Mouse (Mus musculus) neural tube, embryonic 11.5 days (tissue): Measurements from ENCODE around the gene D17Wsu92e. TPM values are rescaled to one million over a fixed set of nuclear protein-coding genes. Genes with fewer than 3 reads are reported as not detected.

Experiments
- ATAC-seq: fragments of 200-750 bp; cut with Nextera tagmentation; 2 replicates; pipeline ENCODE4 v1.8.0; 2017; ENCODE audit warnings: moderate number of reproducible peaks, mild to moderate bottlenecking, moderate TSS enrichment, moderate library complexity; ENCODE audit not compliant: insufficient read depth, low FRiP score, low TSS enrichment
- DNase-seq: peaks from one replicate; pipeline ENCODE4 v3.0.0-alpha.2; 2015; ENCODE audit warnings: low spot score
- H3K27ac ChIP-seq: fragments of 300-500 bp; sonication (generic); 2 replicates; pipeline ENCODE4 v1.5.1; 2014; ENCODE audit warnings: low read depth, mild to moderate bottlenecking, low read length
- H3K27me3 ChIP-seq: fragments of 300-500 bp; sonication (generic); 2 replicates; pipeline ENCODE4 v1.6.1; 2014; ENCODE audit warnings: mild to moderate bottlenecking, low read length, mixed read lengths; ENCODE audit not compliant: control insufficient read depth, insufficient read depth
- H3K36me3 ChIP-seq: fragments of 300-500 bp; sonication (generic); 2 replicates; pipeline ENCODE4 v1.6.1; 2014; ENCODE audit warnings: mild to moderate bottlenecking, low read length, moderate library complexity, mixed read lengths; ENCODE audit not compliant: control insufficient read depth, insufficient read depth
- H3K4me1 ChIP-seq: fragments of 300-500 bp; sonication (generic); 2 replicates; pipeline ENCODE4 v1.6.1; 2014; ENCODE audit warnings: low read length, mixed read lengths; ENCODE audit not compliant: control insufficient read depth, insufficient read depth
- H3K4me2 ChIP-seq: fragments of 300-500 bp; sonication (generic); 2 replicates; pipeline ENCODE4 v1.6.1; 2014; ENCODE audit warnings: low read depth, mild to moderate bottlenecking, moderate library complexity
- H3K4me3 ChIP-seq: fragments of 300-500 bp; sonication (generic); 2 replicates; pipeline ENCODE4 v1.5.1; 2014; ENCODE audit warnings: low read depth, low read length
- H3K9ac ChIP-seq: fragments of 300-500 bp; sonication (generic); 2 replicates; pipeline ENCODE4 v1.6.1; 2014; ENCODE audit warnings: mild to moderate bottlenecking, low read length
- H3K9me3 ChIP-seq: fragments of 300-500 bp; sonication (generic); 2 replicates; pipeline ENCODE4 v1.6.1; 2016; ENCODE audit warnings: low read length; ENCODE audit not compliant: control insufficient read depth
- WGBS: fragments of 180-500 bp; shearing (Covaris S2); extraction: QIAGEN DNeasy Blood & Tissue Kit; methylation state at CpG from one replicate; pipeline ENCODE4 v1.1.7; 2014; 5-methylcytosine and 5-hydroxymethylcytosine counted together
- polyA plus RNA-seq: library from polyadenylated mRNA; unstranded; fragments of >200 nt; fragmentation: Nextera tagmentation; extraction: Ambion mirVana; gene quantifications from 2 replicates; pipeline ENCODE4 v1.2.1, GENCODE M21; 2014

D17Wsu92e gene
- polyA plus RNA-seq, 1 experiment from 2014 or later = 14.1 TPM

DNA sequence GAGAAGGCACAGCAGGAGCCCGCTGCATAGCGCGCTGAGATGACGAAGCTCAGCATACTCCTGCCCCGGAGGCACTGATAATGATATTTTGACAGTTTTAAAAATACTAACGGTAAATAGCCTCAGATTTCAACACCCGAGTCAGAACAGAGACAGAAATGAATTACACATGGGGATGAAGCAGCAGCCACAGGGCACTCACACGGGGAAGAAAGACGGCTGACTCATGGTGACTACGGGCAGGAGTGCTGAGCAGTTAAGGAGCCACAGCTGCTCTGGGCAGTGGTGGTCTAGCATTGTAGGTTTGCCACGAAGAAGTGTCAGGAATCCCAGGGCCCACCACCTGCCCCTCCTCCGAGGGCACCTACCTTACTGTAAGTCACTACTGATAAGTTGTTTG lies 52.9 kb downstream of the D17Wsu92e start:
- Histone ChIP-seq H3K27ac (no peak overlapping the region), H3K4me3 (no peak overlapping the region), H3K9ac (no peak overlapping the region), H3K36me3 (peaks cover 13% of the 10 kb centered on the region; the same call in 1 of the 2 replicates), H3K4me1 (no peaks in the 10 kb centered on the region), H3K4me2 (no peak overlapping the region), H3K27me3 (no peaks in the 10 kb centered on the region), H3K9me3 (no peaks in the 10 kb centered on the region)
- ATAC-seq = no peak
- DNase-seq = no peak
- WGBS = 90% methylated on average over 12 of the region's 12 CpGs

DNA sequence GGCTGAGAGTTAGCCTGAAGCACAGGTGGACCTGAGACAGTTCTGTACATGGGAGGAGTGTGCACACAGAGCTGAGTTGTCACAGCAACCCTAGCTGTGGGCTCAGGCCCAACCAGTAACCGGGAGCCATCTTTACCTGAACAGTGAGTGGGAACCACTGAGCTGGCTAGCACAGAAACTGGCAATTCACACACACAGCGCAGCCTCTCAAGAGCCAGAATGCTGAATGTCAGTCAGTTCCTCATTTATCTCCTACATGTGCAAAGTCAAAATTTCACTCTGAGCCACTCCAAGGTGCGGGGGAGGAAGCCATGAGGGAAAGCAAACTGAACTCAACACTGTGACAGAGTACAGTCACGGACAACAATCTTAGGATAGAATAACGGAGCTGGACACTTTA lies 53.3 kb downstream of the D17Wsu92e start:
- H3K4me1 ChIP-seq = no peaks in the 10 kb centered on the region
- H3K4me3 ChIP-seq = no peak overlapping the region
- H3K27me3 ChIP-seq = no peaks in the 10 kb centered on the region
- ATAC-seq = no peak
- H3K27ac ChIP-seq = no peak overlapping the region
- H3K9ac ChIP-seq = no peak overlapping the region
- DNase-seq = no peak
- H3K4me2 ChIP-seq = no peak overlapping the region
- H3K36me3 ChIP-seq = peaks cover 13% of the 10 kb centered on the region; the same call in 1 of the 2 replicates
- H3K9me3 ChIP-seq = no peaks in the 10 kb centered on the region
- 95% methylated on average over 5 of the region's 5 CpGs for WGBS

DNA sequence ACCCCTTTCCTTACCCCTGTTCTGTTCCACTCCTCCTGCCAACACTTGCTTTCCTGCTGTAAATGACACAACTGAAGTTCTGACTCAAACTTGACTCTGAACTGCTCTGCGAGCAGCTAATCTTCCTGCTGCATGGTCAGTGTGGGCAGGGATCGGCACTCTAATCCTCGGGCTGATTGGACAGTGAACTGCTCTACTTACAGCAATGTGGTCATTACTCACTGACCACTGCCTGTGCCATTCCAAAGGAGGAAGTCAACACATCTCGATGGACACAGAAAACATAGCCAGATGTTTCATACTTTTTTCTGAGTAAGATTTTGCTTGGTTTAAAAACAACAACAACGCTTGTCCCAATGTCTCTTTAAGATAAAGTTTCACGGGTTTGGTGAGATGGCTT lies 55.4 kb downstream of the D17Wsu92e start:
- Histone ChIP-seq H3K36me3 (peaks cover 13% of the 10 kb centered on the region; the same call in 1 of the 2 replicates), H3K9ac (no peak overlapping the region), H3K4me3 (no peak overlapping the region), H3K4me2 (no peak overlapping the region), H3K27ac (no peak overlapping the region), H3K27me3 (no peaks in the 10 kb centered on the region), H3K4me1 (no peaks in the 10 kb centered on the region), H3K9me3 (no peaks in the 10 kb centered on the region)
- ATAC-seq (no peak), DNase-seq (no peak)
- 97% methylated on average over 6 of the region's 6 CpGs for WGBS

DNA sequence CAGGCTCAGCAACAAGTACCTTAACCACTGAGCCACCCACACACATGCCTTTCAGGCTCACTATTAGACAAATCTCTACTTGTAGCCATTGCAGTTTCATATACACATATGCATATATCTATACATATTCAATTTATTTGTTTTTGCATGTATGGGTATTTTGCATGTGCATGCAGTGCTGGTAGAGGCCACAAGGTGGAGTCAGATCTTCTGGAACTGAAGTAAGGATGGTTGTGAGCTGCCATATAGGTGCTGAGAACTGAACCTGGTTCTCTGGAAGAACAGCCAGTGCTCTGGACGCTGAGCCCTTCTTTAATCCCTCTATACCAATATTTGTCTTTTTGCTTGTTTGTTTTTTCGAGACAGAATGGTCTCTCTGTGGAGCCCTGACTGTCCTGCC lies 56.0 kb downstream of the D17Wsu92e start:
- H3K4me3 ChIP-seq = no peak overlapping the region
- ATAC-seq = no peak
- peaks cover 13% of the 10 kb centered on the region; the same call in 1 of the 2 replicates for H3K36me3 ChIP-seq
- no peaks in the 10 kb centered on the region for H3K4me1 ChIP-seq
- no peaks in the 10 kb centered on the region for H3K9me3 ChIP-seq
- no peak for DNase-seq
- no peak overlapping the region for H3K9ac ChIP-seq
- H3K27me3 ChIP-seq = no peaks in the 10 kb centered on the region
- WGBS = 95% methylated on average over 2 of the region's 2 CpGs
- H3K27ac ChIP-seq = no peak overlapping the region
- no peak overlapping the region for H3K4me2 ChIP-seq

DNA sequence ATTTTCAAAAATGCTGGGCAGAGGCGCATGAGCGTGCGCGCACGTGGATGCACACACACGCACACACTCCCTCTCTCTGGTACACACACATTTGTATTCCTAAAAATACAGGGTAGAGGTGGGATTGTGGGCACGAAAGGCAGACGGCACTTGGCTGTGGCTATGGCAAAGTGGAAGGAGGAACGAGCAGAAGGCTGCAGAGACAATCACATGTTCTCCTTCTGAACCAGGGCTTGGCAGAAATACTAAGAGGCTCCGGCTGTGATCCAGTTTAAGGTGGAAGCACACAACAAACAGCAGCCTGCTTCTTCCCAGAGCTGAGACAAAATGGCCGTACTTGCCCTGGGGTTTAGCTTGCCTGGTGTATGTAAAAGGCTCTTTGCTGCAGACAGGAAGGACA lies 57.6 kb downstream of the D17Wsu92e start:
- Histone ChIP-seq H3K9me3 (no peaks in the 10 kb centered on the region), H3K9ac (no peak overlapping the region), H3K4me1 (no peaks in the 10 kb centered on the region), H3K27me3 (no peaks in the 10 kb centered on the region), H3K36me3 (peaks cover 13% of the 10 kb centered on the region; the same call in 1 of the 2 replicates), H3K27ac (no peak overlapping the region), H3K4me2 (no peak overlapping the region), H3K4me3 (no peak overlapping the region)
- DNase-seq = no peak
- 95% methylated on average over 11 of the region's 11 CpGs for WGBS
- ATAC-seq = no peak

DNA sequence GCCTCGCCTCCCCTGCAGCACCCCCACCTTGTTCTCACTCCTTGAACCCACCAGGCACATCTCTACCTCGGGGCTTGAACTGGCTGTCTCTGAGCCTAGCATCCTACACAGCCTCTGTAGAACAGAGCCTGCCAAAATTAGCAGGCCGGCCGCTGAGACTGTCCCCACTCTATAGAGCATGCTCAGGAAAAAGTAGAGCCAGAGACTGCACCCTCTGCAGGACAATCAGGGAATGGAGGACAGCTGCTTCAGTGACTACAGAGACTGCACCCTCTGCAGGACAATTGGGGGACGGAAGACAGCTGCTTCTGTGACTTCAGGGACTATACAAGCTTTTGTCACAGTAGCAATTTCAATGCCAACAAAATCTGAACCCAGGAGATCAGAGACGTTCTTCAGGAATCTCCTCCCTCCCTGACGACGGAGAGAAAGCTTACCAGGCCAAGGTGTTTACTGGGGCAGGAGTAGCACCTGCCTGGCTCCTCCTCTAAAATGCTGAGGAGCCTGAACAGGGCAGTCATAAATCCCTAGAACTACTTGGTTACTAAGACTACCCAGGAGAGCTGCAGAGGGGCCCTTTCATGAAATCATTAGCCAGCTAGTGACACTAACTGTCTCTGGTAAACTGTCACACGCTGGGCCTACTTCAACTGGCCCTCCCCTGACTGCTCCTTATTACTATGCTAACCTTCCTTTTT lies 58.7 kb downstream of the D17Wsu92e start:
- H3K9me3 ChIP-seq = no peaks in the 10 kb centered on the region
- H3K4me2 ChIP-seq = no peak overlapping the region
- no peaks in the 10 kb centered on the region for H3K4me1 ChIP-seq
- 26% methylated on average over 9 of the region's 9 CpGs for WGBS
- no peaks in the 10 kb centered on the region for H3K27me3 ChIP-seq
- ATAC-seq (peak; percentile 55; the same call in 1 of the 2 replicates), DNase-seq (peak; percentile 80)
- no peak overlapping the region for H3K9ac ChIP-seq
- H3K36me3 ChIP-seq = peaks cover 13% of the 10 kb centered on the region; the same call in 1 of the 2 replicates
- H3K4me3 ChIP-seq = no peak overlapping the region
- H3K27ac ChIP-seq = no peak overlapping the region

DNA sequence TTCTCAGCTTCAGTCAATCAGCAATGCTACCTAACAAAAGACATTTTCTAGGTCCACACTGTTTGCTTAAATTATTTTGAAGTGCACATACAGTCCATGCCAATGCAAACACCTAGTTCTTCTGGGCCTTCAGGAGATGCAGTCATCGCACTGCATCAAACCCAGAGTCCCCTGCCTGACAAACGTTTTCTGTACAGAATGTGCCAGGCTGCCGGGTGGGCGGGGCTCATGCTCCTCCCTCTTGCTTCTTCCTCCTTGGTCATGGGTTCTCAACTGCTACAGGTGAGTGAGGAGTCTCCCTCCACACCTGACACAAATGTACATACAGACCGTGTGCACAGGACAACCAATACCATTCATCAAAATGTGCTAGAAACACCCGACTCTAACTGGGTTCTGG lies 60.3 kb downstream of the D17Wsu92e start:
- H3K4me2 ChIP-seq = no peak overlapping the region
- no peaks in the 10 kb centered on the region for H3K9me3 ChIP-seq
- H3K36me3 ChIP-seq = peaks cover 5% of the 10 kb centered on the region; the same call in 1 of the 2 replicates
- no peaks in the 10 kb centered on the region for H3K4me1 ChIP-seq
- no peak overlapping the region for H3K9ac ChIP-seq
- DNase-seq = no peak
- no peak overlapping the region for H3K4me3 ChIP-seq
- H3K27me3 ChIP-seq = no peaks in the 10 kb centered on the region
- WGBS = 81% methylated on average over 6 of the region's 6 CpGs
- ATAC-seq = no peak
- no peak overlapping the region for H3K27ac ChIP-seq

DNA sequence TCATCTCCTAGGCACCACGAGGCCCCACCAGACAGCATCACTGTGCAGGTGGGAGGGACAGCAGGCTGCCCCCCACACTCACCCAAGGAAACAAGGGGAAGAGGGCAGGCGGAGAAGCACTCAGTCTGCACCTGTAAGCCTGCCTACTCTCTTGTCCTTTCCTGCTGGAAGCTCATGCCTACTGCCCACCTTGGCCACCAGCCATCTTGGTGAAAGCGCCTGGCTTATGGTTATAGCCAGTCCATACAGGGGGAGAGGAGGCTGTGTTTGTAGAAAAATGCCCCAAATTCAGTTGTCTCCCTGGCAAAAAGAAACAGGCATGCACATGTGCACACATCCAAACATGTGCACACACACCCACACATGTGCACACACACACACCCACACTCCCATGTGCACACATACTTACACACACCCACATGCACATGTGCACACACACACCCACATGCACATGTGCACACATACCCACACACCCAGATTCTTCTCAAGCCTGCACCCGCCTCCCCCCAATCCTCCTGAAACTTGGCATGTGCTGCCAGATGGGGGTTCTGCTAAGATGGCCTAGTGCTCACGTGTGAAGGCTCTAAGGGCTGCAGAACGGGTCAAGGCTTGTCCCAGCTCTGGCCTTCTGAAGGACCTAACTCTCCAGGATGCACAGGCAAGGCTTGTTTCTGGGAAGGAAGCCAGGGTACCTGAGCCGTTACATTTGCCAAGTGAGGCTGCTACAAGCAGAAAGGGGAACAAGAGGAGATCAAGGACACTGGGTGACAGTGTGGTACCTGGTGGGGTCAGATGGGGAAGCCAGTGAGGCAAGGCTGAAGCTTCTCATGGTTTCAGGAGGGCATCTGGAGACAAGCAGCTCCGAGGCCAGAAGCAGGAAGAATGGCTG lies 68.9 kb downstream of the D17Wsu92e start:
- WGBS = 94% methylated on average over 8 of the region's 8 CpGs
- no peaks in the 10 kb centered on the region for H3K4me1 ChIP-seq
- H3K4me3 ChIP-seq = no peak overlapping the region
- no peak overlapping the region for H3K27ac ChIP-seq
- no peak overlapping the region for H3K4me2 ChIP-seq
- H3K9ac ChIP-seq = no peak overlapping the region
- no peaks in the 10 kb centered on the region for H3K27me3 ChIP-seq
- no peaks in the 10 kb centered on the region; the same call in 1 of the 2 replicates for H3K36me3 ChIP-seq
- DNase-seq = no peak
- ATAC-seq = no peak
- H3K9me3 ChIP-seq = no peaks in the 10 kb centered on the region
